Mouse (Mus musculus) hindbrain, embryonic 11.5 days (tissue): ENCODE results near the gene Knstrn. TPM values are rescaled to one million over a fixed set of nuclear protein-coding genes. Genes with fewer than 3 reads are reported as not detected.

Experiments used
- ATAC-seq: fragments of 200-750 bp; cut with Nextera tagmentation; 2 replicates; pipeline ENCODE4 v1.8.0; 2017; ENCODE audit warnings: mild to moderate bottlenecking, moderate TSS enrichment, moderate library complexity; ENCODE audit not compliant: low FRiP score
- DNase-seq: peaks from one replicate; pipeline ENCODE4 v3.0.0-alpha.2; 2015; ENCODE audit warnings: low spot score
- H3K27ac ChIP-seq: fragments of 300-500 bp; sonication (generic); 2 replicates; pipeline ENCODE4 v1.5.1; 2014; ENCODE audit warnings: mild to moderate bottlenecking, low read depth, low read length
- H3K27me3 ChIP-seq: fragments of 300-500 bp; sonication (generic); 2 replicates; pipeline ENCODE4 v1.6.1; 2014; ENCODE audit warnings: mild to moderate bottlenecking, low read length, moderate library complexity, mixed read lengths; ENCODE audit not compliant: control insufficient read depth, insufficient read depth
- H3K36me3 ChIP-seq: fragments of 300-500 bp; sonication (generic); 2 replicates; pipeline ENCODE4 v1.6.1; 2014; ENCODE audit warnings: mild to moderate bottlenecking, low read length, moderate library complexity, mixed read lengths; ENCODE audit not compliant: control insufficient read depth, insufficient read depth
- H3K4me1 ChIP-seq: fragments of 300-500 bp; sonication (generic); replicated peaks from 2 replicates; pipeline ENCODE4 v1.6.1; 2014; ENCODE audit warnings: low read length, mixed read lengths; ENCODE audit not compliant: control insufficient read depth, insufficient read depth
- H3K4me2 ChIP-seq: fragments of 300-500 bp; sonication (generic); replicated peaks from 2 replicates; pipeline ENCODE4 v1.6.1; 2014; ENCODE audit warnings: mild to moderate bottlenecking, low read depth, low read length
- H3K4me3 ChIP-seq: fragments of 300-500 bp; sonication (generic); 2 replicates; pipeline ENCODE4 v1.5.1; 2014; ENCODE audit warnings: low read depth, low read length
- H3K9ac ChIP-seq: fragments of 300-500 bp; sonication (generic); 2 replicates; pipeline ENCODE4 v1.6.1; 2014; ENCODE audit warnings: low read depth, low read length
- H3K9me3 ChIP-seq: fragments of 300-500 bp; sonication (generic); 2 replicates; pipeline ENCODE4 v1.6.1; 2016; ENCODE audit warnings: low read length; ENCODE audit not compliant: control insufficient read depth
- WGBS: fragments of 180-500 bp; shearing (Covaris S2); extraction: QIAGEN DNeasy Blood & Tissue Kit; methylation state at CpG from one replicate; pipeline ENCODE4 v1.1.7; 2014; 5-methylcytosine and 5-hydroxymethylcytosine counted together
- polyA plus RNA-seq: library from polyadenylated mRNA; unstranded; fragments of >200 nt; fragmentation: Nextera tagmentation; extraction: Ambion mirVana; gene quantifications from 2 replicates; pipeline ENCODE4 v1.2.1, GENCODE M21; 2014

Gene Knstrn
- polyA plus RNA-seq, 1 experiment from 2014 or later: 163 TPM

- H3K4me2 ChIP-seq: peak overlapping the region; percentile 69
Observed at GRCm38 (mm10) chr2:118862340-118862675, 48.5 kb downstream of the Knstrn start.

GRCm38 (mm10) chr2:118870601-118871000 lies 56.8 kb downstream of the Knstrn start:
- Histone ChIP-seq H3K27me3 (no peaks in the 10 kb centered on the region), H3K9me3 (no peaks in the 10 kb centered on the region), H3K27ac (no peak overlapping the region), H3K4me1 (no peaks in the 10 kb centered on the region), H3K4me2 (no peak overlapping the region), H3K36me3 (no peaks in the 10 kb centered on the region), H3K4me3 (no peak overlapping the region), H3K9ac (no peak overlapping the region)
- 94% methylated on average over 3 of the region's 3 CpGs for WGBS
- no peak for DNase-seq
- no peak for ATAC-seq

More at GRCm38 (mm10) chr2:118862340-118862675, 48.5 kb downstream of the Knstrn start:
- no peaks in the 10 kb centered on the region for H3K9me3 ChIP-seq
- no peaks in the 10 kb centered on the region for H3K36me3 ChIP-seq
- H3K4me1 ChIP-seq: no peaks in the 10 kb centered on the region; the same call in 1 of the 2 replicates
- H3K4me3 ChIP-seq: peak overlapping the region; percentile 61
- H3K9ac ChIP-seq: peak overlapping the region; percentile 76
- H3K27me3 ChIP-seq: no peaks in the 10 kb centered on the region
- DNase-seq: no peak
- ATAC-seq: no peak
- WGBS: 45% methylated on average over 3 of the region's 3 CpGs
- no peak overlapping the region for H3K27ac ChIP-seq

DNA sequence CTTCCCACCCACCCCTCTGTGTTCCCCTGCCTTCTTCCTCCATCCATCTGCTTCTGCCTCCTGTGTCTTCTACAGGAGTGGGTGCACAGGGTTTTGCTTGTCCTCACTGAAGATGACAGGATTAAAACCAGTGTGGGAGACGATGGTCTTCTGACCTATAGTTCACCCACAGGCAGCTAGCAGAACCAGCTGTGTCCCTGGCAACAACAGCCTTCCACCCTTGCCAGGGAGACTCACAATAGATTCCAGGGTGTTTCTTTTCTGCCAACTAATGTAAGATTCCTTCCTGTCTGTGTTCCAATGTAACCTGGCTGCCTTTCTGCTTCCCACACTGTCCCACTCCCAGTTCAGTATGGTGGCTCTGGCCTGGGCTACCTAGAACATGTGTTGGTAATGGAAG lies 57.2 kb downstream of the Knstrn start:
- Histone ChIP-seq H3K4me3 (no peak overlapping the region), H3K4me2 (no peak overlapping the region), H3K9me3 (no peaks in the 10 kb centered on the region), H3K27ac (no peak overlapping the region), H3K9ac (no peak overlapping the region), H3K27me3 (no peaks in the 10 kb centered on the region), H3K4me1 (no peaks in the 10 kb centered on the region), H3K36me3 (no peaks in the 10 kb centered on the region)
- ATAC-seq (no peak), DNase-seq (no peak)
- WGBS: 88% methylated on average over 1 of the region's 1 CpGs

DNA sequence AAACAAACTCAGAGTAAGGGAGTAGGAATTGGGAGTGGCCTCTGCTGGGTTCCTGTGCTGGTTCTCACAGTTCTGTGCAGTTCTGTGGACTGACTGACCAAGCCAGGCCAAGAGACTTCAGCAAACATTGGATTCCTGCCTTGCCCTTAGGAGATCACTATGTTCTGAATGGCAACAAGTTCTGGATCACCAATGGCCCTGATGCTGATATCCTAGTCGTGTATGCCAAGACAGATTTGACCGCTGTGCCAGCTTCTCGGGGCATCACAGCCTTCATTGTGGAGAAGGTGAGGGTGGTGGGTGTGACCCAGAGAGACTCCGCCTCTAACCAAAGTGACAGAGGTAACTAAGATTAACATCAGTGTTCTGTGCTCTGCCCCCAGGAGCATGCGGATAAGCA lies 59.2 kb downstream of the Knstrn start:
- no peaks in the 10 kb centered on the region for H3K36me3 ChIP-seq
- 92% methylated on average over 5 of the region's 5 CpGs for WGBS

GRCm38 (mm10) chr2:118873890-118874430 lies 60.2 kb downstream of the Knstrn start:
- H3K36me3 ChIP-seq: no peaks in the 10 kb centered on the region
- DNase-seq (no peak), ATAC-seq (no peak)
- H3K27me3 ChIP-seq: no peaks in the 10 kb centered on the region
- H3K4me3 ChIP-seq: no peak overlapping the region
- H3K27ac ChIP-seq: no peak overlapping the region
- H3K4me1 ChIP-seq: no peaks in the 10 kb centered on the region
- 93% methylated on average over 6 of the region's 6 CpGs for WGBS
- H3K9me3 ChIP-seq: no peaks in the 10 kb centered on the region
- no peak overlapping the region for H3K4me2 ChIP-seq
- no peak overlapping the region for H3K9ac ChIP-seq

More for the DNA sequence above, 59.2 kb downstream of the Knstrn start:
- Histone ChIP-seq H3K9ac (no peak overlapping the region), H3K4me2 (no peak overlapping the region), H3K27ac (no peak overlapping the region), H3K4me3 (no peak overlapping the region), H3K9me3 (no peaks in the 10 kb centered on the region), H3K27me3 (no peaks in the 10 kb centered on the region), H3K4me1 (no peaks in the 10 kb centered on the region)
- no peak for ATAC-seq
- no peak for DNase-seq

DNA sequence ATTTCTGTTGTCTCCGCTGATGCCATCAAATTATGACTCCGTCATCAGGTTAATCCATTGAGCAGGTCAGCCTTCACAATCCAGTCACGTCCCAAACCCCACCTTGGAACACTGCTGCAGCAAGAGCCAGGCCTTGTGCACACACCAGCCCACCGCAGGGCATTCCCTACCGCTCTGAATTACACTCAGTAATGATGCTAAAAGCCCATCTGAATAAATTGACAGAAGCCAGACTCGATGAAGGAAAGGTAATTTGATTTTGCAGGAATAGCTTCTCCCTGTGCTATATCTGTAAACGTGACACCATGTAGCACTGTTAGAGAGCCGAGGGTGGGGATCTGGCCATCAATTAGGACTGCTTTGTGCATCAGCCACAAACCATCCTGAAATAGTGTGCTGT lies 61.5 kb downstream of the Knstrn start:
- no peak overlapping the region for H3K27ac ChIP-seq
- ATAC-seq (no peak), DNase-seq (no peak)
- H3K4me3 ChIP-seq: no peak overlapping the region
- no peak overlapping the region for H3K4me2 ChIP-seq
- no peaks in the 10 kb centered on the region for H3K27me3 ChIP-seq
- no peaks in the 10 kb centered on the region for H3K4me1 ChIP-seq
- no peaks in the 10 kb centered on the region for H3K9me3 ChIP-seq
- H3K36me3 ChIP-seq: no peaks in the 10 kb centered on the region
- 92% methylated on average over 8 of the region's 8 CpGs for WGBS
- no peak overlapping the region for H3K9ac ChIP-seq

DNA sequence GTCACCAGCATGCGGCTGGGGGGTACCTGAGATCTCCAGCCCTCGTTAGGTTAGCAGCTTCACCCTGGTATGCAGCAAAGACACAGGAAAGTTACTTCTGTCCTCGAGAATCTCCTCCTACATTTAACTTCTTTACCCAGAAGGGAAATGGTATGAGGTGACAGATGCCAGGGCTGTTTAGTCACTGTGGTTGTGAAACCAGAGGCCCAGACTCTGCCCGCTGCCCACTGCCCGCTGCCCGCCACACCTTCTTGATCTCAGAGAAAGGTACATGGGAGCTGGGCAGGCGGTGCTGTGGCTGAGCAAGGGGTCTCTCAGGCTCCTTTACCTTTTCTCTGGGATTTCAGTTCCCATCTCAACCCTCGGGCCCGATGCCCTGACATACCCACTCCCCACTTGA lies 62.6 kb downstream of the Knstrn start:
- Histone ChIP-seq H3K9ac (no peak overlapping the region), H3K4me3 (no peak overlapping the region), H3K4me1 (no peaks in the 10 kb centered on the region), H3K36me3 (no peaks in the 10 kb centered on the region), H3K4me2 (no peak overlapping the region), H3K9me3 (no peaks in the 10 kb centered on the region), H3K27me3 (no peaks in the 10 kb centered on the region), H3K27ac (no peak overlapping the region)
- 97% methylated on average over 9 of the region's 9 CpGs for WGBS
- DNase-seq (no peak), ATAC-seq (no peak)

- H3K4me1 ChIP-seq: 0 out of 2 replicates have a peak, but pooled peaks cover 5% of the 10 kb centered on the region
- WGBS: 90% methylated on average over 4 of the region's 4 CpGs
- H3K9ac ChIP-seq: no peak overlapping the region
- no peaks in the 10 kb centered on the region for H3K36me3 ChIP-seq
- DNase-seq (no peak), ATAC-seq (no peak)
- H3K4me3 ChIP-seq: no peak overlapping the region
- H3K27ac ChIP-seq: no peak overlapping the region
- H3K9me3 ChIP-seq: no peaks in the 10 kb centered on the region
- no peak overlapping the region for H3K4me2 ChIP-seq
- H3K27me3 ChIP-seq: no peaks in the 10 kb centered on the region
Observed at GRCm38 (mm10) chr2:118881019-118881418, 67.2 kb downstream of the Knstrn start.

DNA sequence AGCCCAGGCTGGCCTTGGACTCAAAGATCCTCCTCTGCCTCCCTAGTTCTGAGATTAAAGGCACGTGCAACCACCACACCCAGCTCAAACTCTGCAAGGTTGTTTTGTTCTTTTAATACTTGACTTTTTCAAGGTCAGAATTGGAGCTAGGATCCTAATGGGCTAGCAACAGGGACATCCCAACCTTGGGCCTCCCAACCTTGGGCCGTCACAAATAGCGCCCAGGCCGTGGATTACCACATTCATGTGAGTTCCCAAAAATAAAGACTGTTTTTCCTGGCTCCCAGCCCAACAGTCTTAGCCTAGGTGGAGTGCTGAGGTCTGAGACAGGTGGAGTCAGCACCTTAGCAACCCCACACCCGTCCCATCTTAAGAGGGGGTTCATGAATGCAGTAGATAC lies 68.2 kb downstream of the Knstrn start:
- no peaks in the 10 kb centered on the region for H3K36me3 ChIP-seq
- no peak overlapping the region for H3K27ac ChIP-seq
- H3K4me1 ChIP-seq: 0 out of 2 replicates have a peak, but pooled peaks cover 5% of the 10 kb centered on the region
- no peak overlapping the region for H3K9ac ChIP-seq
- 88% methylated on average over 5 of the region's 5 CpGs for WGBS
- ATAC-seq (no peak), DNase-seq (no peak)
- H3K9me3 ChIP-seq: no peaks in the 10 kb centered on the region
- H3K4me3 ChIP-seq: no peak overlapping the region
- no peaks in the 10 kb centered on the region for H3K27me3 ChIP-seq
- no peak overlapping the region for H3K4me2 ChIP-seq
